In the genomic region with DNA sequence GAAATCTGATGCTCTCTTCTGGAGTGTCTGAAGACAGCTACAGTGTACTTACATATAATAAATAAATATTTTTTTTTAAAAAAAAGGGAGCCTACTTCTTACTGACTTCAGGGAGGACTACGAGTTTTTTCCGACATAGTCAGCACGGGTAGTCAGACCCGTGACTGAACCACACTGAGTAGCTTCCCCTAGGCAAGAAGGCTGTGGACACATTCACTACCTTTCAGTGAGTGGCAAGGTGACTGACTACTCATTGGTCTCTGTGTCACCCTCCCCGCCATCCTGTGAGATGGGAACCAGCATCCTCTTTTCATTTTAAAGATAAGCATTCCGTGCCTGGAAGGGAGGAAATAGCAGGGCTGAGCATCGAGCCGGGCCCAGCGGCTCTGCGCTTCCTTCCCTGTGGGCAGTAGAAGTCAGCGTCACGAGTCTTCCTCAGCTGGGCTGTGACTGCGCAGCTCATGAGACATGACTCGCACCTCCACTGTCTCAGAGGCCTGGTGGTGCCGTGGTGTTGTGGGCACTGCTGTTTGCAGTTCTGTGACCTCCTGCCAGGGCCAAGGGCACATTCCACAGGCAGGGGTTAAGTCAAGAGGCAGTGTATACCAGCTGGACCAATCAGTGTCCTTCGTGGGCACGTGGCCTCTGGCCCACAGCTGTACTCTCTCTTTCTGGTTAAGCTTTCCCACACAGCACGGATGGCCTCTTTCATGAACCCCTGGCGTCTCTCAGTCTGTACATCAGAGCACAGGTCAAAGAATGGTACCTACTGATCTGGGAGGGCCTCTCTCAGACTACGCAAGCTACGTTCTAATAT, we compare ENCODE assay signal across 10 mouse cellular contexts. TPM values are rescaled to one million over a fixed set of nuclear protein-coding genes. Genes with fewer than 3 reads are reported as not detected.
DNase-seq lines count a peak whose midpoint lies in the region; ATAC-seq lines count a peak whose summit lies in the region.
"Had no signal": no experiment of that assay in that cellular context is flagged by ENCODE, and none has a peak within 500 bp of the region (broad histone marks: within the 10 kb centered on the region; RNA-seq: fewer than 3 reads in every experiment).

No protein-coding gene starts in this region.

- H3K4me2 ChIP-seq in liver, embryonic 15.5 days, result no peak overlapping the region
- H3K4me2 ChIP-seq in hindbrain, embryonic 12.5 days (replicated peaks), result no peak overlapping the region
- H3K4me2 ChIP-seq: embryonic facial prominence, embryonic 12.5 days; limb, embryonic 12.5 days had no signal

- no peaks in the 10 kb centered on the region for H3K27me3 ChIP-seq in embryonic facial prominence, embryonic 10.5 days (replicated peaks; ENCODE audit: low read depth, poor library complexity, severe bottlenecking)
- no peaks in the 10 kb centered on the region for H3K27me3 ChIP-seq in liver, embryonic 15.5 days
- no peaks in the 10 kb centered on the region for H3K27me3 ChIP-seq in splenic B cell, adult 2 months (ENCODE audit: control insufficient read depth, insufficient read depth, low read length, poor library complexity, severe bottlenecking)
- no peaks in the 10 kb centered on the region for H3K27me3 ChIP-seq in hindbrain, embryonic 12.5 days
- H3K27me3 ChIP-seq: embryonic facial prominence, embryonic 12.5 days; limb, embryonic 12.5 days had no signal

- no peaks in the 10 kb centered on the region for H3K9me3 ChIP-seq in embryonic facial prominence, embryonic 10.5 days
- no peaks in the 10 kb centered on the region for H3K9me3 ChIP-seq in liver, embryonic 15.5 days (replicated peaks)
- no peaks in the 10 kb centered on the region for H3K9me3 ChIP-seq in hindbrain, embryonic 12.5 days (replicated peaks)
- H3K9me3 ChIP-seq: embryonic facial prominence, embryonic 12.5 days; limb, embryonic 12.5 days had no signal

- no peak overlapping the region for H3K9ac ChIP-seq in liver, embryonic 15.5 days
- no peak overlapping the region for H3K9ac ChIP-seq in hindbrain, embryonic 12.5 days
- H3K9ac ChIP-seq: embryonic facial prominence, embryonic 12.5 days; limb, embryonic 12.5 days had no signal

- 65% methylated on average over 21 of the region's 21 CpGs for whole genome bisulfite sequencing in embryonic facial prominence, embryonic 10.5 days
- WGBS in liver, embryonic 15.5 days (ENCODE audit: insufficient replicate concordance), result 18% methylated on average over 21 of the region's 21 CpGs
- WGBS in hindbrain, embryonic 12.5 days, result 66% methylated on average over 21 of the region's 21 CpGs

- no peak overlapping the region for H3K27ac ChIP-seq in embryonic facial prominence, embryonic 10.5 days (replicated peaks)
- peak overlapping the region; percentile 48 for H3K27ac ChIP-seq in liver, embryonic 15.5 days (replicated peaks)
- H3K27ac ChIP-seq in hindbrain, embryonic 12.5 days, result no peak overlapping the region
- H3K27ac ChIP-seq: embryonic facial prominence, embryonic 12.5 days; limb, embryonic 12.5 days had no signal

- peak; percentile 56 for ATAC-seq in liver, embryonic 15.5 days (ENCODE audit: insufficient read depth)
- no peak for ATAC-seq in hindbrain, embryonic 12.5 days (ENCODE audit: low FRiP score)

- H3K36me3 ChIP-seq in embryonic facial prominence, embryonic 10.5 days (replicated peaks), result no peaks in the 10 kb centered on the region
- H3K36me3 ChIP-seq in liver, embryonic 15.5 days (replicated peaks), result no peaks in the 10 kb centered on the region
- no peaks in the 10 kb centered on the region for H3K36me3 ChIP-seq in splenic B cell, adult 2 months (ENCODE audit: control insufficient read depth, insufficient read depth, low read length, poor library complexity, severe bottlenecking)
- no peaks in the 10 kb centered on the region for H3K36me3 ChIP-seq in hindbrain, embryonic 12.5 days
- H3K36me3 ChIP-seq: embryonic facial prominence, embryonic 12.5 days; limb, embryonic 12.5 days had no signal

- peaks cover 10% of the 10 kb centered on the region for H3K4me1 ChIP-seq in embryonic facial prominence, embryonic 10.5 days
- peaks cover 16% of the 10 kb centered on the region for H3K4me1 ChIP-seq in liver, embryonic 15.5 days (replicated peaks)
- no peaks in the 10 kb centered on the region for H3K4me1 ChIP-seq in hindbrain, embryonic 12.5 days

- H3K4me3 ChIP-seq in embryonic facial prominence, embryonic 10.5 days, result no peak overlapping the region
- H3K4me3 ChIP-seq in liver, embryonic 15.5 days (replicated peaks), result no peak overlapping the region
- H3K4me3 ChIP-seq in hindbrain, embryonic 12.5 days, result no peak overlapping the region
- H3K4me3 ChIP-seq: embryonic facial prominence, embryonic 12.5 days; limb, embryonic 12.5 days had no signal

- peak; percentile 43 to 45 for DNase-seq in right cerebral cortex, postnatal 10 days (ENCODE audit: low spot score in 2 of 2)
- no peak for DNase-seq in right cerebral cortex, postnatal 14 days
- peak; percentile 32 for DNase-seq in embryonic facial prominence, embryonic 10.5 days (ENCODE audit: low spot score)
- peak; percentile 92 for DNase-seq in splenic B cell, adult 2 months (ENCODE audit: low read depth, low spot score)
- no peak for DNase-seq in frontal cortex, adult 2 months (ENCODE audit: extremely low spot score in 1 of 2, low spot score in 1 of 2)
- no peak for DNase-seq in adrenal gland, postnatal 10 days

RNA-seq across cellular contexts. Expression of a gene that starts 45.7 kb away (rescaled TPM):
- polyA plus RNA-seq in embryonic facial prominence, embryonic 10.5 days (2016; fragmentation: Nextera tagmentation; extraction: Ambion mirVana), result 2.5 and 3.0 TPM in 2 replicates
- polyA plus RNA-seq in liver, embryonic 15.5 days (2015; fragmentation: Nextera tagmentation; extraction: Ambion mirVana), result 11.3 and 14.3 TPM in 2 replicates
- 2.3 and 3.1 TPM in 2 replicates for polyA plus RNA-seq in frontal cortex, adult 2 months (2012; rRNA removed)
- 2.5 and 2.9 TPM in 2 replicates for polyA plus RNA-seq in hindbrain, embryonic 12.5 days (2016; fragmentation: Nextera tagmentation; extraction: Ambion mirVana)
- 1 to 10 TPM; 6.2 to 8.7 TPM for total RNA-seq in adrenal gland, postnatal 10 days (2021)

Comparison
In these comparisons a context has a peak if more than half of its experiments do, and no peak if none do; other contexts are left out.
1. DNase-seq: peak in right cerebral cortex, postnatal 10 days (2 of 2), embryonic facial prominence, embryonic 10.5 days (single experiment) and splenic B cell, adult 2 months (single experiment); none in right cerebral cortex, postnatal 14 days (single experiment), frontal cortex, adult 2 months (0 of 2) and adrenal gland, postnatal 10 days (single experiment).